Mouse (Mus musculus): ENCODE measurements at regions not wholly inside any gene's neighbourhood (a gene's known extent, or its start where the extent isn't known, plus 50 kb on each side); places are given as distances from the start of the nearest gene placed in this dataset.

- no peak for DNase-seq (ENCODE audit: low read depth, low spot score)
Measured at GRCm38 (mm10) chr1:154117688-154118373, 83.2 kb upstream of the Zfp648 start.

DNA sequence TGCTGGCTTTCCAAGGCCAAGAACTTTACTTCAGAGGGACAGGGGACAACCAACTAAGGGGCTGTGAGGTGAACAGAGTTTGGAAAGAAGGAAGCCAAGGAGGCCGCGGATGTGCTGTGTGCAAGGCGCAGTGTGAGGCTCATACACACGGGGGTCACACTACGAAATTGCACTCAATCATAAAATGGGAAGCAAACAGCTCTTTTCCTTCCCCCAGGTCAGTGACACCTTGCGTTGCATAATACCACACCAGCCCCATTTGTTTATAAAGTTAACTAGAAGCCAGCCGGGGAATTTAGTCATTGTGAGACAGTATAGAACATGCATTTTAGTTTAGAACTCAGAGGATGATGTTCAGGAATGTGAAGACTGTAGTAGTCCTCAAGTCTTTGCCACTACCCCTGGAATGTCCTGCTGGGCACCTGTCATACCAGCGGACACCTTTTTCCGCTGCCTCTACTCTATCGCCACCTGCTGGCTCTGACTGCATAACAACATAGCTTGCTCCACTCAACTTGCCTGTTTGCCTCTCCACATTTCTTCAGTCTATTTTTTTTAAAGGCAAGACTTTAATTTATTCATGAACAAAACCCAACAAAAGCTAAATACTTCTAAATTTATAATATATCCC lies 82.5 kb upstream of the Zfp648 start:
- DNase-seq (ENCODE audit: low read depth, low spot score), result no peak

- DNase-seq (ENCODE audit: low read depth, low spot score), result no peak
Measured at GRCm38 (mm10) chr1:154119611-154120010, 81.4 kb upstream of the Zfp648 start.

GRCm38 (mm10) chr1:154120693-154121092 lies 80.3 kb upstream of the Zfp648 start:
- no peak for DNase-seq (ENCODE audit: low read depth, low spot score)

DNA sequence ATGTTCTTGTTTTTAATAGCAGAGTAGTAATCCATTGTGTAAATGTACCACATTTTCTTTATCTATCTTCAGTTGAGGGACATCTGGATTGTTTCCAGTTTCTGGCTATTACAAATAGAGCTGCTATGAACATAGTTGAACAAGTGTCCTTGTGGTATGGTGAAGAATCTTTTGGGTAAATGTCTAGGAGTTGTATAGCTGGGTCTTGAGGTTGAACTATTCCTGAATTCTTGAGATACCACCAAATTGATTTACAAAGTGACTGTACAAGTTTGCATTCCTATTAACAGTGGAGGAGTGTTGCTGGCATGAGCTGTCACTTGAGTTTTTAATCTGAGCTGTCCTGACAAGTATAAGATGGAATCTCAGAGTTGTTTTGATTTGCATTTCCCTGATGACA lies 76.0 kb upstream of the Zfp648 start:
- no peak for DNase-seq (ENCODE audit: low read depth, low spot score)

DNA sequence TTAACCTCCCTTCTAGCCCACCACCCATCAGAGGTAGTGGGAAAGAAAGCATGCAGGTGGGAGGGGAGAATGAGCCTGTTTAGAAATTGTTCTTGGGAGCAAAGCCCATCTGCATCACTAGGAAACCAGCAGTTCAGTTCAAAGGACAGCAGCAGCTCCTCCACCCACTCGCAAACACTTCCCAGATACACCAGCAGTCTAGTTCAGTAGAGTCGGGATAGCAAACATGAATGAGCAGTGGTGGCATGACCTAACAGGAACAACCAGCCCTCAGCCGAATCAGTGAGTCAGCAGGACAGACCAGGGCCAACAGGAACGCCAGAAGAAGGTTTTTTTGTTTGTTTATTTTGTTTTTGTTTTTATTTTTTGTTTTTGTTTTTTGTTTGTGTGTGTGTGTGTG lies 74.5 kb upstream of the Zfp648 start:
- no peak for DNase-seq (ENCODE audit: low read depth, low spot score)

- DNase-seq (ENCODE audit: low read depth, low spot score), result no peak
Measured at GRCm38 (mm10) chr1:154139488-154139887, 61.5 kb upstream of the Zfp648 start.

DNA sequence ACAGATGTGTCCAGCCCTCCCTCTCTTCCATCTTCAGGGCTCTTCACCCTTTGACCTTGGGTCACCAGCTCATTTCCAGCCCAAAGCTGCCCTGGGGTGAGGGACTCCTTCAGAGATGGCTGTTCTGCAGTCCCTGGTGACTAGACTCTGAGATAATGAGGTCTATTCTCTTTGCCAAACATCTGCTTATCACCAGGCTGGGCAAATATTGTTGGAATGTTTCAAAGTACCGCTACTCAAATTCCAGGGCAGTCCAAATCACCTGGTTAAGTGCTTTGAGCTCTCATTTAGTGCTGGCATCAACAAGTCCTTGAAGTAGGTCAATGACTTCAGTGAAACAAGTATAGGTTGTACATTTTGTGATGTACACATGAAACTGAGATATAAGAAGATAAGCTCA lies 57.3 kb upstream of the Zfp648 start:
- DNase-seq (ENCODE audit: low read depth, low spot score), result no peak

GRCm38 (mm10) chr1:154147001-154147571 lies 53.9 kb upstream of the Zfp648 start:
- no peak for DNase-seq (ENCODE audit: low read depth, low spot score)

- DNase-seq (ENCODE audit: low read depth, low spot score), result no peak
Measured at GRCm38 (mm10) chr1:154148948-154149347, 52.0 kb upstream of the Zfp648 start.

DNA sequence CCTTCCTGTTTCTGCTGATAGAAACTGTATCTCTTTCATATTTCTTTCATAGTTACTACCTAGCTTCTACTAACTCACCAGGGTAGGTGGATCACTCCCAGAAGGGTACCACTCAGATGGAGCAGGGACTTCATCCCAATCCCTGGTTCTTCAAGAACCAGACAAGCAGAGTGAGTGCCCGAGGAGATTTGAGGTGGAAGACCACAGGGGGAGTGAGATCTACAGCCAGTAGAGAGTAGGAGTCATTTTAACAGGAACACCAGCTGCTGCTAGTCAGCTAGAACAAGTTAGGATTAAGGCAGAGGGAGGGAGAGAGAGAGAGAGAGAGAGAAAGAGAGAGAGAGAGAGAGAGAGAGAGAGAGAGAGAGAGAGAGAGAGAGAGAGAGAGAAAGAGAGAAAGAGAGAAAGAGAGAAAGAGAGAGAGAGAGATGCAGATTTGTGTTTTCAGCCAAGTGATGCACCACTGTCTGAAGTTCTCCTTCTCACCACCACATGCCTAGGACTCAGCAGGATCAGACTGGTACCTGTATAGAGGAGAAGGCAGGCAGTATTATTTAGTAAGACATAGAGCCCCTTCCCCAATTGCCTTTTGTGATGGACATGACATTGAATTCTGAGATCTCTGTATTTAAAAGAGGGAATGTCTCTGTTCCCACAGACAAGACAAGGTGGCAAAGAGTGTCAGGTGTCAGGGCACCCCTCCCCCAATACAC lies 51.4 kb upstream of the Zfp648 start:
- no peak for DNase-seq (ENCODE audit: low read depth, low spot score)

DNA sequence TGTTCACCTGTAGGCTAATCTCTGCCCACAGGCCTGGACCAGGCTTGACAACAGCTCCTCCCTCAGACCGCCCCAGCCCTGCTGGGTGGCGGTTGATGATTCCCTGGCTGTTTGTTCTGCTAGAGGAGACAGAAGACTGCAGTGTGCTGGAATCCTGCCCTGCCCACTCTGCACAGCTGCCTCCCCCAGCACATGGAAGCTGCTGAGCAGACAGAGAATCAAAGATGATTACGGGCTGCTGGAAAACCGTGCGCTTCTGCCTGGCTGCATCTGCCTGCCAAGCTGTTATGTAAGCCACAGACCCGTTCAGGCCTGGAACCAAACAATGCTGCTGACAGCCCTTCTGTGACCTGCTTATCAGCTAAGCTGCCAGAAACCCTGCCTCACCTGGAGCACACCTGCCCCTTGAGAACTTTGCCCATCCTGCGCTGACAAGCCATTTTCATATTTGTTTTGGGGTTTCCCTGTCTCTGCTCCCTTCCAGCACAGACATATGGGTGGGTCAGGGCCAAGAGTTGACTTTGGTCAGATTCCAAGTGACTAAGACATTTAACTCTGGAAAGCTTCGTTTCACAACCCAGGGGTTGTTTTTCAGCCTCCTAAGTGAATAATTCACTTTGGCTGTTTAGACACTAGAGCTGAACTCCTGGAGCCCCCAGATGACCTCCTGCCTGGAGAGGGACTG lies 50.7 kb upstream of the Zfp648 start:
- DNase-seq (ENCODE audit: low read depth, low spot score), result peak; percentile 92
